8 mouse cellular contexts compared by ENCODE assay signal in the genomic region with DNA sequence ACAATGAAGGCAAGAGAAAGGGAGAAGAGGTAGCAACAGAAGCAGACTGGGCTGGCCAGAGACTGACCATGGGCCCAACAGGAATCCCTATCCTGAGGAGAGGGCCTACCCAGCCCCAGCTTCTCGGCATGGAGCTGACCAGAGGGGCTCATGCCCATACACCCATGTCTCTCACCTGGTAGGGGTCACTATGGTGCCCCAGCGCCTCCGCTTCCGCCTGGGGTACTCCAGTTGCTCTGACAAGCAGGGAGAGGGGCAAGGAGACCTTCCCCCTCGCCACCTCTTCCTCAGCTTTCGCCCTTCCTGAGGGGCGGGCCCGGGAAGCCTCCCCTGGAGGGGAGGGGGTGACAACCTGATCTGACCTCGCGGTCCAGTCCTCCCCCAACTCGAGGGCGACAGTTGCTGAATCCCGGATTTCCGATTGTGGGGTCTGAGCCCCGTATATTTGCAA. TPM values are rescaled to one million over a fixed set of nuclear protein-coding genes. Genes with fewer than 3 reads are reported as not detected.
DNase-seq lines count a peak whose midpoint lies in the region; ATAC-seq and TF ChIP-seq lines count a peak whose summit lies in the region.

No protein-coding gene starts in this region.

- peaks cover 17% of the 10 kb centered on the region for H3K36me3 ChIP-seq in forebrain, embryonic 15.5 days
- peaks cover 32% of the 10 kb centered on the region for H3K36me3 ChIP-seq in limb, embryonic 10.5 days

- intact Hi-C loops in left cerebral cortex, postnatal 36 days (cut with DNase I): loop anchor here (2.0 to 5.0 kb wide), 3 partner anchors 21 to 144 kb away; a partner anchor contains a TSS

- peaks cover 3% of the 10 kb centered on the region; the same call in 1 of the 2 replicates for H3K4me1 ChIP-seq in bone marrow, adult 2 months (ENCODE audit: control insufficient read depth, insufficient read depth, low read length)
- peaks cover 39% of the 10 kb centered on the region for H3K4me1 ChIP-seq in forebrain, embryonic 15.5 days
- peaks cover 31% of the 10 kb centered on the region for H3K4me1 ChIP-seq in limb, embryonic 10.5 days

- peak; percentile 32 for DNase-seq in kidney, adult 18-20 months
- no peak for DNase-seq in kidney, adult 8-10 months
- peak; percentile 57 for DNase-seq in limb, embryonic 10.5 days (ENCODE audit: low spot score)
- peak; percentile 34 for DNase-seq in naive thymus-derived CD4-positive, alpha-beta T cell, adult 2 months (ENCODE audit: low read depth)
- DNase-seq in left cerebral cortex, postnatal 36 days (ENCODE audit: low spot score in 2 of 2): no peak
- DNase-seq in urinary bladder, postnatal 14 days (ENCODE audit: low spot score): no peak

- peak overlapping the region; percentile 96 for H3K4me2 ChIP-seq in forebrain, embryonic 15.5 days (replicated peaks)

- no peak for TF ChIP-seq POLR2A in bone marrow, adult 2 months (IDR thresholded peaks at IDR 0.05; ENCODE audit: borderline replicate concordance, control insufficient read depth, low read depth, low read length)

- peak overlapping the region; percentile 91 for H3K4me3 ChIP-seq in bone marrow, adult 2 months (replicated peaks; ENCODE audit: control insufficient read depth, low read depth, low read length)
- H3K4me3 ChIP-seq in forebrain, embryonic 15.5 days: peak overlapping the region; percentile 95
- H3K4me3 ChIP-seq in limb, embryonic 10.5 days: peak overlapping the region; percentile 85

- peak overlapping the region; percentile 96 for H3K9ac ChIP-seq in forebrain, embryonic 15.5 days (replicated peaks)

- no peaks in the 10 kb centered on the region for H3K9me3 ChIP-seq in forebrain, embryonic 15.5 days
- H3K9me3 ChIP-seq in limb, embryonic 10.5 days (replicated peaks): no peaks in the 10 kb centered on the region

- WGBS in bone marrow, adult 2 months: 2% methylated on average over 15 of the region's 15 CpGs
- 1% methylated on average over 15 of the region's 15 CpGs for WGBS in forebrain, embryonic 15.5 days
- WGBS in limb, embryonic 10.5 days: 0% methylated on average over 15 of the region's 15 CpGs

- H3K27me3 ChIP-seq in forebrain, embryonic 15.5 days: no peaks in the 10 kb centered on the region
- H3K27me3 ChIP-seq in limb, embryonic 10.5 days (ENCODE audit: low read depth, poor library complexity, severe bottlenecking): no peaks in the 10 kb centered on the region

- H3K27ac ChIP-seq in bone marrow, adult 2 months (ENCODE audit: control insufficient read depth, insufficient read depth, low read depth, low read length, poor library complexity): peak overlapping the region; percentile 4; the same call in 1 of the 2 replicates
- H3K27ac ChIP-seq in forebrain, embryonic 15.5 days (replicated peaks): peak overlapping the region; percentile 98
- H3K27ac ChIP-seq in limb, embryonic 10.5 days: peak overlapping the region; percentile 91

- TF ChIP-seq CTCF in bone marrow, adult 2 months (IDR thresholded peaks at IDR 0.05; ENCODE audit: control insufficient read depth, insufficient read depth, low read length): no peak

- no peak for ATAC-seq in forebrain, embryonic 15.5 days (replicated peaks)

RNA-seq across cellular contexts. Expression of a gene that starts 0.7 kb away (rescaled TPM):
- polyA plus RNA-seq in bone marrow, adult 2 months (2011; ENCODE audit: insufficient read depth, insufficient read length, low replicate concordance, missing spikeins): 113 and 149 TPM in 2 replicates
- polyA plus RNA-seq in forebrain, embryonic 15.5 days (2015; fragmentation: Nextera tagmentation; extraction: Ambion mirVana): 54.1 and 56.8 TPM in 2 replicates
- polyA plus RNA-seq in limb, embryonic 10.5 days (2016; fragmentation: Nextera tagmentation; extraction: Ambion mirVana): 48.5 and 56.4 TPM in 2 replicates
- total RNA-seq in left cerebral cortex, postnatal 36 days (2021): 100 to 1,000 TPM; 152 to 156 TPM

RNA-seq across cellular contexts. Expression of a gene that starts 21.6 kb away (rescaled TPM):
- polyA plus RNA-seq in bone marrow, adult 2 months (2011; ENCODE audit: insufficient read depth, insufficient read length, low replicate concordance, missing spikeins): 38.1 and 59.7 TPM in 2 replicates
- polyA plus RNA-seq in forebrain, embryonic 15.5 days (2015; fragmentation: Nextera tagmentation; extraction: Ambion mirVana): 86.2 and 98.8 TPM in 2 replicates
- 117 and 131 TPM in 2 replicates for polyA plus RNA-seq in limb, embryonic 10.5 days (2016; fragmentation: Nextera tagmentation; extraction: Ambion mirVana)
- 10 to 100 TPM; 47.8 to 49.4 TPM for total RNA-seq in left cerebral cortex, postnatal 36 days (2021)

RNA-seq across cellular contexts. Expression of a gene that starts 22.0 kb away (rescaled TPM):
- polyA plus RNA-seq in bone marrow, adult 2 months (2011; ENCODE audit: insufficient read depth, insufficient read length, low replicate concordance, missing spikeins): 77.2 and 107 TPM in 2 replicates
- polyA plus RNA-seq in forebrain, embryonic 15.5 days (2015; fragmentation: Nextera tagmentation; extraction: Ambion mirVana): 30.7 and 31.8 TPM in 2 replicates
- polyA plus RNA-seq in limb, embryonic 10.5 days (2016; fragmentation: Nextera tagmentation; extraction: Ambion mirVana): 51.9 and 57.2 TPM in 2 replicates
- total RNA-seq in left cerebral cortex, postnatal 36 days (2021): 10 to 100 TPM; 31.1 to 33.8 TPM

RNA-seq across cellular contexts. Expression of a gene that starts 36.5 kb away (rescaled TPM):
- polyA plus RNA-seq in bone marrow, adult 2 months (2011; ENCODE audit: insufficient read depth, insufficient read length, low replicate concordance, missing spikeins): not detected in 2 replicates
- polyA plus RNA-seq in forebrain, embryonic 15.5 days (2015; fragmentation: Nextera tagmentation; extraction: Ambion mirVana): 9.0 and 9.1 TPM in 2 replicates
- 1.0 and 1.9 TPM in 2 replicates for polyA plus RNA-seq in limb, embryonic 10.5 days (2016; fragmentation: Nextera tagmentation; extraction: Ambion mirVana)
- 10 to 100 TPM; 56.3 to 67.0 TPM for total RNA-seq in left cerebral cortex, postnatal 36 days (2021)

RNA-seq across cellular contexts. Expression of a gene that starts 39.0 kb away (rescaled TPM):
- polyA plus RNA-seq in bone marrow, adult 2 months (2011; ENCODE audit: insufficient read depth, insufficient read length, low replicate concordance, missing spikeins): 39.9 and 76.2 TPM in 2 replicates
- 36.2 and 38.6 TPM in 2 replicates for polyA plus RNA-seq in forebrain, embryonic 15.5 days (2015; fragmentation: Nextera tagmentation; extraction: Ambion mirVana)
- 15.6 and 16.6 TPM in 2 replicates for polyA plus RNA-seq in limb, embryonic 10.5 days (2016; fragmentation: Nextera tagmentation; extraction: Ambion mirVana)
- 10 to 100 TPM; 22.4 to 25.3 TPM for total RNA-seq in left cerebral cortex, postnatal 36 days (2021)

Comparison
In these comparisons a context has a peak if more than half of its experiments do, and no peak if none do; other contexts are left out.
1. DNase-seq: peak in kidney, adult 18-20 months (single experiment), limb, embryonic 10.5 days (single experiment) and naive thymus-derived CD4-positive, alpha-beta T cell, adult 2 months (single experiment); none in kidney, adult 8-10 months (0 of 2), left cerebral cortex, postnatal 36 days (0 of 2) and urinary bladder, postnatal 14 days (single experiment).
2. H3K27ac ChIP-seq: peak in every context shown above with its lines; median percentile 98 in forebrain, embryonic 15.5 days; 91 in limb, embryonic 10.5 days; 4 in bone marrow, adult 2 months.
3. Peak in every context shown above with its lines, with median percentiles within 50 percentile points of each other: H3K4me3 ChIP-seq.